Mouse (Mus musculus): ENCODE results near the gene Amotl1.

GRCm38 (mm10) chr9:14647849-14648248, 3.0 kb upstream of the Amotl1 start:
- TF ChIP-seq POLR2A (IDR thresholded peaks at IDR 0.05; ENCODE audit: extremely low read depth, insufficient read depth, low read length) = no peak
- TF ChIP-seq CTCF (IDR thresholded peaks at IDR 0.05; ENCODE audit: low read depth, low read length) = no peak

Measured in liver, adult 2 months (tissue).